Mouse (Mus musculus) MEL (cell line): ENCODE data around the gene Syt8.

Experiments used
- CTCF ChIP-seq, 3 experiments: IDR thresholded peaks in 2 of 3; conservative IDR thresholded peaks in 1 of 3; 2 replicates each; pipeline ENCODE4 v1.5.1; 2011 to 2012; ENCODE audit warnings: low read length in 3 of 3, low read depth in 2 of 3, mild to moderate bottlenecking in 2 of 3, improper control_type of control experiment in 1 of 3, inconsistent platforms in 1 of 3, mixed read lengths in 1 of 3, moderate library complexity in 1 of 3; ENCODE audit not compliant: control insufficient read depth in 1 of 3, insufficient read depth in 1 of 3, poor library complexity in 1 of 3, severe bottlenecking in 1 of 3
- EP300 ChIP-seq, 2 experiments: IDR thresholded peaks; 2 replicates each; pipeline ENCODE4 v1.6.1; 2011; ENCODE audit warnings: improper control_type of control experiment in 2 of 2, low read length in 2 of 2, low read depth in 1 of 2, mild to moderate bottlenecking in 1 of 2
- ETS1 ChIP-seq: IDR thresholded peaks from 2 replicates; pipeline ENCODE4 v1.6.1; 2012; ENCODE audit warnings: low read depth, mild to moderate bottlenecking, inconsistent platforms, low read length, improper control_type of control experiment, moderate library complexity
- MAFK ChIP-seq: IDR thresholded peaks from 2 replicates; pipeline ENCODE4 v1.6.1; 2011; ENCODE audit warnings: low read depth, mild to moderate bottlenecking, low read length, improper control_type of control experiment, borderline replicate concordance
- MYC ChIP-seq: IDR thresholded peaks from 2 replicates; pipeline ENCODE4 v1.6.1; 2011; ENCODE audit warnings: low read depth, mild to moderate bottlenecking, low read length, improper control_type of control experiment, moderate library complexity
- NRF1 ChIP-seq: IDR thresholded peaks from 2 replicates; pipeline ENCODE4 v1.6.1; 2014; ENCODE audit warnings: low read depth, mild to moderate bottlenecking, inconsistent platforms, low read length, improper control_type of control experiment, moderate library complexity; ENCODE audit not compliant: poor library complexity, insufficient read depth, severe bottlenecking
- POLR2A ChIP-seq, 2 experiments: IDR thresholded peaks; 2 replicates each; pipeline ENCODE4 v1.6.1; 2011 to 2012; ENCODE audit warnings: low read length in 2 of 2, mild to moderate bottlenecking in 2 of 2, control low read depth in 1 of 2, improper control_type of control experiment in 1 of 2, low read depth in 1 of 2, moderate library complexity in 1 of 2; ENCODE audit not compliant: control insufficient read depth in 1 of 2, insufficient read depth in 1 of 2, poor library complexity in 1 of 2
- SMC3 ChIP-seq: IDR thresholded peaks from 2 replicates; pipeline ENCODE4 v1.6.1; 2011; ENCODE audit warnings: low read depth, low read length, improper control_type of control experiment
- ZMIZ1 ChIP-seq: IDR thresholded peaks from 2 replicates; pipeline ENCODE4 v1.6.1; 2012; ENCODE audit warnings: low read depth, mild to moderate bottlenecking, inconsistent platforms, low read length, improper control_type of control experiment, moderate library complexity

DNA sequence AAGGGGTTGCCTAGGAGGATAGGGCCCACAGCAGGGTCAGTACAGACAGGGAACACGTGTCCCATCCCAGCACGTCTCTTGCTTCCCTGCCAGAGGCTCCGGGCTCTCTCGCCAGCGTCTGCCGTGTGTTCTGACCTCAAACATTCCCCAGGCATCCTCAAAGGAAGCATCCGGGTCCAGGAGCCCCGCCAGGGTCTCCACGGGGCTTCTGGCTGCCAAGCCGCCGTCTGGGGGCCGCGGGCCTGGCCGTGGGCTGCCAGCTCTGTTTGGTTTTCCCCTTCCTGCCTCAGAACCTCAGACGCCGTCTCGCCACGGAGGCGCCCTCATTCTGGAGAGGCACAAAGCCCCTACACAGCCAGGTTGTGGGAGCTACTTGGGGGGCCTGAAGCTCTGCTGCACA lies 1.0 kb upstream of the Syt8 start:
- TF ChIP-seq ETS1, result no peak
- TF ChIP-seq CTCF (IDR thresholded peaks at IDR 0.05 in 2 of 3, conservative IDR thresholded peaks at IDR 0.05 in 1 of 3; ENCODE audit: control insufficient read depth in 1 of 3, insufficient read depth in 1 of 3, low read depth in 2 of 3, low read length in 3 of 3, poor library complexity in 1 of 3, severe bottlenecking in 1 of 3), result no peak
- TF ChIP-seq POLR2A (IDR thresholded peaks at IDR 0.05; ENCODE audit: control insufficient read depth in 1 of 2, insufficient read depth in 1 of 2, low read depth in 1 of 2, low read length in 2 of 2, poor library complexity in 1 of 2), result no peak
- no peak for TF ChIP-seq MAFK
- TF ChIP-seq NRF1, result no peak
- TF ChIP-seq MYC, result no peak
- TF ChIP-seq ZMIZ1, result no peak
- no peak for TF ChIP-seq EP300 (IDR thresholded peaks at IDR 0.05; ENCODE audit: low read depth in 1 of 2, low read length in 2 of 2)
- TF ChIP-seq SMC3, result no peak
